8 mouse cellular contexts compared by ENCODE assay signal in genomic region chr10:21295759-21296621, GRCm38 (mm10). TPM values are rescaled to one million over a fixed set of nuclear protein-coding genes. Genes with fewer than 3 reads are reported as not detected.
DNase-seq lines count a peak whose midpoint lies in the region; ATAC-seq and TF ChIP-seq lines count a peak whose summit lies in the region.

Gene Hbs1l, plus strand, starts transcription at chr10:21295979.

- peaks cover 10% of the 10 kb centered on the region for H3K36me3 ChIP-seq in ES-E14 (ENCODE audit: control insufficient read depth, insufficient read depth, low read length, poor library complexity, severe bottlenecking)
- H3K36me3 ChIP-seq in forebrain, embryonic 15.5 days: peaks cover 18% of the 10 kb centered on the region

- peaks cover 2 to 7% of the 10 kb centered on the region in 2 experiments; a peak in 2 of 4 replicates for H3K4me1 ChIP-seq in ES-E14 (ENCODE audit: control insufficient read depth in 2 of 2, insufficient read depth in 2 of 2, low read length in 2 of 2, poor library complexity in 1 of 2)
- peaks cover 26% of the 10 kb centered on the region for H3K4me1 ChIP-seq in forebrain, embryonic 15.5 days
- H3K4me1 ChIP-seq in lung, adult 2 months (ENCODE audit: control insufficient read depth, insufficient read depth, low read length): peaks cover 3% of the 10 kb centered on the region

- under 1% methylated on average over 68 of the region's 81 CpGs for WGBS in forebrain, embryonic 15.5 days
- 1% methylated on average over 81 of the region's 81 CpGs for WGBS in lung, adult 2 months

- no peak for TF ChIP-seq CTCF in lung, adult 2 months (IDR thresholded peaks at IDR 0.05; ENCODE audit: insufficient read depth, low read length)

- in situ Hi-C loops in ES-E14 (cut with MboI; ENCODE audit: low sequenced_read_pairs in 2 of 2, unreplicated experiment in 2 of 2): no loop called here

- peak within 1 kb of the TSS; percentile 62 for H3K4me2 ChIP-seq in forebrain, embryonic 15.5 days (replicated peaks)

- H3K4me3 ChIP-seq in ES-E14 (ENCODE audit: insufficient read depth in 1 of 2, low read depth in 1 of 2, low read length in 2 of 2, poor library complexity in 1 of 2, severe bottlenecking in 1 of 2): peak within 1 kb of the TSS; percentile 95 to 99
- peak within 1 kb of the TSS; percentile 62 for H3K4me3 ChIP-seq in forebrain, embryonic 15.5 days
- H3K4me3 ChIP-seq in lung, adult 2 months (replicated peaks; ENCODE audit: extremely low read depth, low read depth, low read length): peak within 1 kb of the TSS; percentile 99

- peak within 1 kb of the TSS; percentile 99 for H3K9ac ChIP-seq in ES-E14 (ENCODE audit: insufficient read depth, low read depth, low read length, poor library complexity, severe bottlenecking)
- H3K9ac ChIP-seq in forebrain, embryonic 15.5 days (replicated peaks): peak within 1 kb of the TSS; percentile 74

- peak; percentile 99 for ATAC-seq in forebrain, embryonic 15.5 days (replicated peaks)
- ATAC-seq in neutrophil, adult 5-6 weeks (ENCODE audit: extremely low read depth, insufficient number of reproducible peaks, low FRiP score, poor library complexity, severe bottlenecking): peak; percentile 92

- TF ChIP-seq POLR2A in lung, adult 2 months (IDR thresholded peaks at IDR 0.05; ENCODE audit: borderline replicate concordance, extremely low read depth, low read depth, low read length): peak; percentile 43; the same call in 1 of the 2 replicates

- no peak within 1 kb of the TSS; the same call in 1 of the 2 replicates for H3K27ac ChIP-seq in ES-E14 (ENCODE audit: insufficient read depth, low read depth, low read length, poor library complexity, severe bottlenecking)
- H3K27ac ChIP-seq in forebrain, embryonic 15.5 days (replicated peaks): peak within 1 kb of the TSS; percentile 77

- DNase-seq in ES-E14 (ENCODE audit: low read depth, low spot score): peak; percentile 76
- DNase-seq in cerebellum, adult 11-12 months: peak; percentile 94
- peak; percentile 85 for DNase-seq in heart, postnatal 25 days (ENCODE audit: low spot score)
- peak; percentile 89 to 93 for DNase-seq in layer of hippocampus, adult 18-20 months (ENCODE audit: low spot score in 2 of 2)
- peak; percentile 88 for DNase-seq in lung, adult 2 months
- DNase-seq in thymus, adult 18-20 months: peak; percentile 87 to 91

- intact Hi-C loops in heart, postnatal 25 days (cut with DNase I): no loop called here

- no peaks in the 10 kb centered on the region for H3K27me3 ChIP-seq in forebrain, embryonic 15.5 days

- no peaks in the 10 kb centered on the region for H3K9me3 ChIP-seq in ES-E14 (ENCODE audit: control insufficient read depth, insufficient read depth, low read depth, low read length)
- H3K9me3 ChIP-seq in forebrain, embryonic 15.5 days: no peaks in the 10 kb centered on the region

TF ChIP-seq in ES-E14, 5 proteins besides CTCF, POLR2A, EP300 and RAD21:
- TF ChIP-seq MAFK (IDR thresholded peaks at IDR 0.05; ENCODE audit: insufficient read depth, low read depth, low read length) (no peak), HCFC1 (IDR thresholded peaks at IDR 0.05; ENCODE audit: borderline replicate concordance, insufficient read depth, low read length) (peak; percentile 70; the same call in 1 of the 2 replicates)

RNA-seq across cellular contexts. Expression of gene Hbs1l, which starts in this region (rescaled TPM):
- 82.5 and 90.0 TPM in 2 replicates for total RNA-seq in ES-E14 (2012; rRNA removed)
- 116 and 120 TPM in 2 replicates for polyA plus RNA-seq in forebrain, embryonic 15.5 days (2015; fragmentation: Nextera tagmentation; extraction: Ambion mirVana)
- 10 to 100 TPM; 70.1 to 74.9 TPM for total RNA-seq in heart, postnatal 25 days (2021)
- 10 to 100 TPM; 58.8 to 62.9 TPM for total RNA-seq in layer of hippocampus, adult 18-20 months (2021)
- 7.8 and 12.4 TPM in 2 replicates for polyA plus RNA-seq in lung, adult 2 months (2012; rRNA removed)
- 83.7 and 86.6 TPM in 2 replicates for total RNA-seq in neutrophil, adult 5-6 weeks (2017)
